Mouse (Mus musculus) forebrain, embryonic 15.5 days (tissue): ENCODE data around the gene Gm21987. TPM values are rescaled to one million over a fixed set of nuclear protein-coding genes. Genes with fewer than 3 reads are reported as not detected.

Experiments
- ATAC-seq: fragments of 200-750 bp; cut with Nextera tagmentation; replicated peaks from 2 replicates; pipeline ENCODE4 v1.8.0; 2017; ENCODE audit warnings: mild to moderate bottlenecking, moderate TSS enrichment, moderate library complexity
- H3K27ac ChIP-seq: fragments of 300-500 bp; sonication (generic); replicated peaks from 2 replicates; pipeline ENCODE4 v1.5.1; 2015; ENCODE audit warnings: mild to moderate bottlenecking, inconsistent platforms
- H3K27me3 ChIP-seq: fragments of 300-500 bp; sonication (generic); 2 replicates; pipeline ENCODE4 v1.6.1; 2015; ENCODE audit warnings: inconsistent platforms
- H3K36me3 ChIP-seq: fragments of 300-500 bp; sonication (generic); 2 replicates; pipeline ENCODE4 v1.6.1; 2015; ENCODE audit warnings: mild to moderate bottlenecking, inconsistent platforms
- H3K4me1 ChIP-seq: fragments of 300-500 bp; sonication (generic); 2 replicates; pipeline ENCODE4 v1.6.1; 2015; ENCODE audit warnings: inconsistent platforms
- H3K4me2 ChIP-seq: fragments of 300-500 bp; sonication (generic); replicated peaks from 2 replicates; pipeline ENCODE4 v1.6.1; 2015; ENCODE audit warnings: mild to moderate bottlenecking, inconsistent platforms
- H3K4me3 ChIP-seq: fragments of 300-500 bp; sonication (generic); 2 replicates; pipeline ENCODE4 v1.5.1; 2015; ENCODE audit warnings: mild to moderate bottlenecking, inconsistent platforms
- H3K9ac ChIP-seq: fragments of 300-500 bp; sonication (generic); replicated peaks from 2 replicates; pipeline ENCODE4 v1.6.1; 2015; ENCODE audit warnings: mild to moderate bottlenecking, inconsistent platforms
- H3K9me3 ChIP-seq: fragments of 300-500 bp; sonication (generic); 2 replicates; pipeline ENCODE4 v1.6.1; 2016; ENCODE audit warnings: inconsistent platforms
- WGBS: fragments of 180-500 bp; shearing (Covaris S2); methylation state at CpG from one replicate; pipeline ENCODE4 v1.1.7; 2015; ENCODE audit warnings: mixed read lengths; 5-methylcytosine and 5-hydroxymethylcytosine counted together
- polyA plus RNA-seq: library from polyadenylated mRNA; unstranded; fragments of >200 nt; fragmentation: Nextera tagmentation; extraction: Ambion mirVana; gene quantifications from 2 replicates; pipeline ENCODE4 v1.2.1, GENCODE M21; 2015

Gm21987 gene
- not detected in 2 replicates for polyA plus RNA-seq

GRCm38 (mm10) chr16:38346529-38347325 lies at the start of gene Gm21987, which contains the start of gene Cox17:
Gene Gm21987, plus strand, starts transcription at chr16:38347040.
Gene Cox17, plus strand, starts transcription at chr16:38346991.
- Histone ChIP-seq H3K27ac (peak within 1 kb of the TSS; percentile 91), H3K9me3 (no peaks in the 10 kb centered on the region), H3K4me2 (peak within 1 kb of the TSS; percentile 68), H3K4me3 (peak within 1 kb of the TSS; percentile 99), H3K36me3 (peaks cover 21% of the 10 kb centered on the region), H3K27me3 (no peaks in the 10 kb centered on the region), H3K4me1 (peaks cover 20% of the 10 kb centered on the region), H3K9ac (peak within 1 kb of the TSS; percentile 85)
- ATAC-seq, result peak; percentile 97
- 3% methylated on average over 35 of the region's 35 CpGs for WGBS

GRCm38 (mm10) chr16:38298410-38298809 lies 48.4 kb upstream of the Gm21987 start:
- no peaks in the 10 kb centered on the region for H3K4me1 ChIP-seq
- no peak overlapping the region for H3K4me2 ChIP-seq

GRCm38 (mm10) chr16:38302367-38302766 lies 44.5 kb upstream of the Gm21987 start:
- no peak for ATAC-seq
- WGBS, result 88% methylated on average over 13 of the region's 13 CpGs
- Histone ChIP-seq H3K27me3 (no peaks in the 10 kb centered on the region), H3K4me3 (no peak overlapping the region), H3K9ac (no peak overlapping the region), H3K27ac (no peak overlapping the region), H3K36me3 (no peaks in the 10 kb centered on the region), H3K4me1 (no peaks in the 10 kb centered on the region), H3K9me3 (no peaks in the 10 kb centered on the region), H3K4me2 (no peak overlapping the region)

More at GRCm38 (mm10) chr16:38298410-38298809, 48.4 kb upstream of the Gm21987 start:
- ATAC-seq, result no peak
- Histone ChIP-seq H3K27ac (no peak overlapping the region), H3K9me3 (no peaks in the 10 kb centered on the region), H3K4me3 (no peak overlapping the region), H3K27me3 (no peaks in the 10 kb centered on the region), H3K9ac (no peak overlapping the region), H3K36me3 (no peaks in the 10 kb centered on the region)
- WGBS, result 77% methylated on average over 6 of the region's 6 CpGs

- H3K4me3 ChIP-seq, result no peak overlapping the region
- ATAC-seq, result no peak
- H3K27ac ChIP-seq, result no peak overlapping the region
- no peaks in the 10 kb centered on the region for H3K4me1 ChIP-seq
- H3K9me3 ChIP-seq, result no peaks in the 10 kb centered on the region
- no peaks in the 10 kb centered on the region for H3K36me3 ChIP-seq
- H3K27me3 ChIP-seq, result no peaks in the 10 kb centered on the region
- 83% methylated on average over 17 of the region's 17 CpGs for WGBS
- H3K4me2 ChIP-seq, result no peak overlapping the region
- H3K9ac ChIP-seq, result no peak overlapping the region
These were observed 42.2 kb upstream of the Gm21987 start for GRCm38 (mm10) chr16:38304460-38305194.

GRCm38 (mm10) chr16:38306571-38307220 lies 40.1 kb upstream of the Gm21987 start:
- 41% methylated on average over 18 of the region's 18 CpGs for WGBS
- Histone ChIP-seq H3K9me3 (no peaks in the 10 kb centered on the region), H3K9ac (no peak overlapping the region), H3K4me1 (no peaks in the 10 kb centered on the region), H3K4me3 (no peak overlapping the region), H3K36me3 (no peaks in the 10 kb centered on the region), H3K27ac (no peak overlapping the region), H3K4me2 (no peak overlapping the region), H3K27me3 (no peaks in the 10 kb centered on the region)
- 0 out of 2 replicates have a peak, but pooled peaks have one; percentile 29 for ATAC-seq

- ATAC-seq, result no peak
- H3K4me3 ChIP-seq, result no peak overlapping the region
- H3K9me3 ChIP-seq, result no peaks in the 10 kb centered on the region
- no peak overlapping the region for H3K4me2 ChIP-seq
- no peaks in the 10 kb centered on the region for H3K36me3 ChIP-seq
- H3K27ac ChIP-seq, result no peak overlapping the region
- WGBS, result 35% methylated on average over 5 of the region's 5 CpGs
- H3K27me3 ChIP-seq, result no peaks in the 10 kb centered on the region
- H3K9ac ChIP-seq, result no peak overlapping the region
- H3K4me1 ChIP-seq, result no peaks in the 10 kb centered on the region
These were observed 39.6 kb upstream of the Gm21987 start for GRCm38 (mm10) chr16:38307221-38307605.

GRCm38 (mm10) chr16:38307651-38308050 lies 39.2 kb upstream of the Gm21987 start:
- 46% methylated on average over 7 of the region's 7 CpGs for WGBS
- Histone ChIP-seq H3K9me3 (no peaks in the 10 kb centered on the region), H3K4me2 (no peak overlapping the region), H3K27me3 (no peaks in the 10 kb centered on the region), H3K27ac (no peak overlapping the region), H3K4me3 (no peak overlapping the region), H3K36me3 (no peaks in the 10 kb centered on the region), H3K4me1 (no peaks in the 10 kb centered on the region), H3K9ac (no peak overlapping the region)
- 0 out of 2 replicates have a peak, but pooled peaks have one; percentile 8 for ATAC-seq

- Histone ChIP-seq H3K4me3 (no peak overlapping the region), H3K27ac (no peak overlapping the region), H3K9ac (no peak overlapping the region), H3K4me1 (no peaks in the 10 kb centered on the region), H3K4me2 (no peak overlapping the region), H3K36me3 (no peaks in the 10 kb centered on the region), H3K27me3 (no peaks in the 10 kb centered on the region), H3K9me3 (no peaks in the 10 kb centered on the region)
- ATAC-seq, result 0 out of 2 replicates have a peak, but pooled peaks have one; percentile 11
- 68% methylated on average over 11 of the region's 11 CpGs for WGBS
These were observed 38.6 kb upstream of the Gm21987 start for GRCm38 (mm10) chr16:38308195-38308594.

GRCm38 (mm10) chr16:38318492-38318891 lies 28.3 kb upstream of the Gm21987 start:
- Histone ChIP-seq H3K4me1 (no peaks in the 10 kb centered on the region), H3K27me3 (no peaks in the 10 kb centered on the region), H3K27ac (no peak overlapping the region)

GRCm38 (mm10) chr16:38319087-38319486 lies 27.8 kb upstream of the Gm21987 start:
- Histone ChIP-seq H3K4me3 (no peak overlapping the region), H3K36me3 (no peaks in the 10 kb centered on the region), H3K27me3 (no peaks in the 10 kb centered on the region), H3K9ac (no peak overlapping the region), H3K4me2 (no peak overlapping the region), H3K4me1 (no peaks in the 10 kb centered on the region), H3K27ac (no peak overlapping the region), H3K9me3 (no peaks in the 10 kb centered on the region)
- WGBS, result 95% methylated on average over 4 of the region's 4 CpGs
- no peak for ATAC-seq

More at GRCm38 (mm10) chr16:38318492-38318891, 28.3 kb upstream of the Gm21987 start:
- Histone ChIP-seq H3K36me3 (no peaks in the 10 kb centered on the region), H3K9me3 (no peaks in the 10 kb centered on the region), H3K4me2 (no peak overlapping the region), H3K9ac (no peak overlapping the region), H3K4me3 (no peak overlapping the region)
- no peak for ATAC-seq
- 73% methylated on average over 9 of the region's 9 CpGs for whole genome bisulfite sequencing

- Histone ChIP-seq H3K27ac (no peak overlapping the region), H3K36me3 (no peaks in the 10 kb centered on the region), H3K27me3 (no peaks in the 10 kb centered on the region), H3K4me2 (peak overlapping the region; percentile 43), H3K9me3 (no peaks in the 10 kb centered on the region), H3K4me1 (no peaks in the 10 kb centered on the region), H3K9ac (0 out of 2 replicates have a peak overlapping the region, but pooled peaks have one; percentile 21), H3K4me3 (peak overlapping the region; percentile 25)
- peak; percentile 91 for ATAC-seq
- WGBS, result 29% methylated on average over 17 of the region's 17 CpGs
These were observed 25.3 kb upstream of the Gm21987 start for GRCm38 (mm10) chr16:38321452-38321935.
